Mouse (Mus musculus): ENCODE results near the gene Cd59a. TPM values are rescaled to one million over a fixed set of nuclear protein-coding genes. Genes with fewer than 3 reads are reported as not detected.

The Cd59a gene
- polyA plus RNA-seq, 1 experiment from 2014 or later, result 38.2 TPM

DNA sequence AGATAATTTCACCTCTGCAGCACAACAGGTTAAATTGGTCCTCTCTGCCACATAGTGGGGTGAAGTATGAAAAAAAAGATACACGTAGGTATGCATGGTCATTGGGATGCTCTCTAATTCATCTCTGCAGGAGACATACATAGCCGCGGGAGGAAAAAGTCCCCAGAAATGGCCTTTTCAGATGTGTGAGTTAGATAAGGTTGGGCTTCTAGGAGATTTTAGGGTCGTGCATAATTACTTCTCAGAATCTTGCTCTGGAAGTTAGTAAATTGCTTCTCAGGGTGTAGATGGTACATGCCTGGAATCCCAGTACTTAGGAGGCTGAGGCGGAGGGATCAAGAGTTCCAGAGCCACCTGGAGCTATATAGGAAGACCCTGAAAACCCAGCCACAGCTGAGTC, 28.5 kb downstream of the Cd59a start:
- no peak overlapping the region for H3K4me3 ChIP-seq (ENCODE audit: low read length)
- H3K27ac ChIP-seq (ENCODE audit: low read depth, low read length), result no peak overlapping the region
- no peaks in the 10 kb centered on the region for H3K36me3 ChIP-seq (ENCODE audit: control insufficient read depth, insufficient read depth, low read length)
- WGBS, result 73% methylated on average over 5 of the region's 5 CpGs
- H3K27me3 ChIP-seq (ENCODE audit: control insufficient read depth, insufficient read depth, low read length), result no peaks in the 10 kb centered on the region
- no peak overlapping the region for H3K4me2 ChIP-seq (replicated peaks; ENCODE audit: low read depth, low read length)
- ATAC-seq (ENCODE audit: low FRiP score, low TSS enrichment), result no peak
- H3K9ac ChIP-seq (ENCODE audit: low read depth, low read length), result no peak overlapping the region
- no peaks in the 10 kb centered on the region for H3K9me3 ChIP-seq (ENCODE audit: control insufficient read depth, low read length)
- peaks cover 5% of the 10 kb centered on the region; the same call in 1 of the 2 replicates for H3K4me1 ChIP-seq (ENCODE audit: control insufficient read depth, insufficient read depth, low read length)

DNA sequence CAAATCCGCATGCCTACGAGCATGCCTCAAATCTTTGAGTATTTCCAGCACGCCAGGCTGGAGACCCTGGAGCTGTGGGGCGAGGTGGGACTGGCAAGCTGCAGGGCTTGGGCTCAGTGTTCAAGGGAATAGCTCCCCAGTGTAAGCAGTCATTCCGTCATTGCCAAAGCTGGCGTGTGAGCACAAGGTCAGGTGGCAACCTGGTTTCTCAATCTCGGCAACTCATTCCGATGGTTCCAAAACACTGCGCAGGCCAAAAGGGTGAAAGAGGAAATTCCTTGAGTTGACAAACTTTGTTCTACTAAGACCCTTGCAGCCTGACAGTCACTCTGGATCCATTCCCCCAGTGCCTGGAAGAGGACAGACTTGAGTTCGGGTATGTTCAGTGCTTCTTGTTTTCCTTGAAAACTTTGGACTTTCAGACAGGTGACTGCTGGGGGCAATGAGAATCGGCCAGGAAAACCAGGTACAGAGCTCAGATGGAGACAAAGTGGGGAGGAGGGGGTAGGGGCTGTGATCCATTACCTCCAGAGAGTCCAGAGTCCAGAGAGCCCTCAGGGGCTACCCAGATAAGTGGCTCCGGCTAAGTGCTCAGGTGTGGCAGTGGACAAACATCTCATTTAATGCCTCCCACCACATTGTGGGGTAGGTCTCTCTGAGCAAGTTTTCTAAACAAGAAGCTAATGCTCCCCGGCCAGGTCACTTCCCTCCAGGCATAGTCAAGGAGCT, 33.4 kb downstream of the Cd59a start:
- no peaks in the 10 kb centered on the region for H3K9me3 ChIP-seq (ENCODE audit: control insufficient read depth, low read length)

DNA sequence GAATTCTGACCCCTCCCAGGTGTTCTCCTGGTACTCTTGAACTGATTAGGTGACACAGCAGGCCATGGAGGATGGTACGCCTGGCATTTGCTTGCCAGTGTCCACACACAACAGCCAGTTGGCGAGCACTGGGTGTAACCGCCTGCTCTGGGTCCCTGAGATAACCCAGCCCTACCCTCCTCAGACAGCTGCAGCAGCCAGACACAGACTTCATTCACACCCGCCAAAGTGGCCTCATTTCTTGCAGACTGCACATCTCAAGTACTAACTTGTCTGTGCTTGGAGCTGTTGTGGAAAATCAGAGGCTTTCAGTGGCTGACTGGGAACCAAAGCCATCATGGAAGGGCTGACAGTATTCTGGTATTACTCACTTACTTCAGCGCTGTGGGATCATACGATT, 34.6 kb downstream of the Cd59a start:
- H3K9ac ChIP-seq (ENCODE audit: low read depth, low read length), result no peak overlapping the region
- no peak overlapping the region for H3K4me2 ChIP-seq (replicated peaks; ENCODE audit: low read depth, low read length)
- no peak for ATAC-seq (ENCODE audit: low FRiP score, low TSS enrichment)
- no peaks in the 10 kb centered on the region for H3K9me3 ChIP-seq (ENCODE audit: control insufficient read depth, low read length)
- WGBS, result 84% methylated on average over 6 of the region's 6 CpGs
- H3K27me3 ChIP-seq (ENCODE audit: control insufficient read depth, insufficient read depth, low read length), result no peaks in the 10 kb centered on the region
- H3K4me1 ChIP-seq (ENCODE audit: control insufficient read depth, insufficient read depth, low read length), result no peaks in the 10 kb centered on the region
- H3K4me3 ChIP-seq (ENCODE audit: low read length), result no peak overlapping the region
- H3K27ac ChIP-seq (ENCODE audit: low read depth, low read length), result no peak overlapping the region
- no peaks in the 10 kb centered on the region for H3K36me3 ChIP-seq (ENCODE audit: control insufficient read depth, insufficient read depth, low read length)

More for the DNA sequence above, 33.4 kb downstream of the Cd59a start:
- Histone ChIP-seq H3K4me2 (replicated peaks; ENCODE audit: low read depth, low read length) (no peak overlapping the region), H3K4me1 (ENCODE audit: control insufficient read depth, insufficient read depth, low read length) (no peaks in the 10 kb centered on the region), H3K27me3 (ENCODE audit: control insufficient read depth, insufficient read depth, low read length) (no peaks in the 10 kb centered on the region), H3K27ac (ENCODE audit: low read depth, low read length) (no peak overlapping the region), H3K4me3 (ENCODE audit: low read length) (no peak overlapping the region), H3K9ac (ENCODE audit: low read depth, low read length) (no peak overlapping the region), H3K36me3 (ENCODE audit: control insufficient read depth, insufficient read depth, low read length) (no peaks in the 10 kb centered on the region)
- ATAC-seq (ENCODE audit: low FRiP score, low TSS enrichment), result no peak
- 87% methylated on average over 13 of the region's 13 CpGs for WGBS

- Histone ChIP-seq H3K4me3 (ENCODE audit: low read length) (no peak overlapping the region), H3K27ac (ENCODE audit: low read depth, low read length) (no peak overlapping the region), H3K4me2 (replicated peaks; ENCODE audit: low read depth, low read length) (no peak overlapping the region), H3K4me1 (ENCODE audit: control insufficient read depth, insufficient read depth, low read length) (no peaks in the 10 kb centered on the region), H3K27me3 (ENCODE audit: control insufficient read depth, insufficient read depth, low read length) (no peaks in the 10 kb centered on the region), H3K36me3 (ENCODE audit: control insufficient read depth, insufficient read depth, low read length) (no peaks in the 10 kb centered on the region), H3K9ac (ENCODE audit: low read depth, low read length) (no peak overlapping the region), H3K9me3 (ENCODE audit: control insufficient read depth, low read length) (no peaks in the 10 kb centered on the region)
- WGBS, result 59% methylated on average over 3 of the region's 3 CpGs
- ATAC-seq (ENCODE audit: low FRiP score, low TSS enrichment), result no peak
Observed at GRCm38 (mm10) chr2:104130969-104131368, 35.4 kb downstream of the Cd59a start.

DNA sequence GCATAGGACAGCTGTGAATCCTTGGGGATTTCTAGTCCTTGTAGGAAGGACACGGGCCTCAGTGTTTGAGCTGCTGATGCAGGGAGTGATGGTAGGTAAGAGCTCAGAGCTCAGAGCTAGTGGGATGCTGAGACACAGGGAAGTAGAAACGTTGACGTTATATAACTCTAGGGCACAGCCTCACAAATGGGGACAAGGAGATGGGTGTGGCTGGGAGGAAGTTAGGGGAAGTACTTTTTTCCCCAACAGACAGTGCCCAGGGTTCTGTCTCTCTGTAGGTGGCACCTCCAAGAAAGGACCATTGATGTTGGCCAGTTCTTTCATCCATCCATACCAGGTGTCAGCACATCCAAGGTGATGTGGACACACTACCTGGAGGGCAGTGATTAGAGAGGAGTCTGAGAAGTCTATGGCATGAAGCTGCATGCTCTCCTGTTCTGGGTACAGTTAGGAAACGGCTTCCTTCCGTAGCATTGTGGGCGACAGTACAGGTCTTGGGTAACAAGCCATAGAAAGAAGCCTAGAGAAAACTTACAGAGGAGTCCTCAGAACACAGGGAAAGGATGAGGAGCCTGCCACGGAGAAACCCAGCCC, 36.8 kb downstream of the Cd59a start:
- Histone ChIP-seq H3K27me3 (ENCODE audit: control insufficient read depth, insufficient read depth, low read length) (no peaks in the 10 kb centered on the region), H3K36me3 (ENCODE audit: control insufficient read depth, insufficient read depth, low read length) (no peaks in the 10 kb centered on the region), H3K4me2 (replicated peaks; ENCODE audit: low read depth, low read length) (no peak overlapping the region), H3K9me3 (ENCODE audit: control insufficient read depth, low read length) (no peaks in the 10 kb centered on the region), H3K9ac (ENCODE audit: low read depth, low read length) (no peak overlapping the region), H3K4me3 (ENCODE audit: low read length) (no peak overlapping the region), H3K4me1 (ENCODE audit: control insufficient read depth, insufficient read depth, low read length) (no peaks in the 10 kb centered on the region), H3K27ac (ENCODE audit: low read depth, low read length) (no peak overlapping the region)
- no peak for ATAC-seq (ENCODE audit: low FRiP score, low TSS enrichment)
- 73% methylated on average over 7 of the region's 7 CpGs for WGBS

DNA sequence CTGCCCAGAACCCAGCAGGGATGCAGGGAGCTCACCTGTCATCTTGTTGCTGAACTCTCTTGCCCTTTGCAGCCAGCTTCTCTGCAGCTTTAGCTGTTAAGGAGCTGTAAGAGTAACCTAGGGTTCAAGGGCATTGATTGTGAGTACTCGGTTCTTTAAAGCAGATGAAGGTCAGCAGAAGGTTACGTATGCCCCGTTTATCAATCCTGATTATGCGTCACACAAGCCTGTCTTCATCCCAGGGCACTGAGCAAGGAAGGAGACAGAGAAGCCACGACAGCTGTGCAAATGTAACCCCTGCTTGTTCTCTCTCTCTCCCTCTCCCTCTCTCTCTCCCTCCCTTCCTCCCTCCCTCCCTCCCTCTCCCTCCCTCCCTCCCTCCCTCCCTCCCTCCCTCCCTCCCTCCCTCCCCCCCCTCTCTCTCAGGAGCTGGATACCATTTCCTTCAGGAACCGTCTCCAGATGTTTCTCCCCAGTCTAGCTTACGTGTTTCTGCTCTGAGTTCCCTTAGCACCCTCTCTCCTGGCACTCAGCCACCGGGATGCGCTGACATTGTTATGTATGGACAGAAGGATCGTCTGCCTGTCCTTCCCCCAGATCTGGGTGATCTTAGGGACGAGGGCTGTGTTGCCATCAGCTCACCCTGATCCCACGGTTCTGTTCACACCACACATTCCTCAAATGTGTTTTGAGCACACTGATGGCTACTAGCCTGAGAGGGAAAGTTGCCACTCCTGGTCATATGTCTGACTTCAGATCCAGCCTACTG, 37.6 kb downstream of the Cd59a start:
- WGBS, result 30% methylated on average over 12 of the region's 12 CpGs
- Histone ChIP-seq H3K4me1 (ENCODE audit: control insufficient read depth, insufficient read depth, low read length) (no peaks in the 10 kb centered on the region), H3K9ac (ENCODE audit: low read depth, low read length) (no peak overlapping the region), H3K4me3 (ENCODE audit: low read length) (no peak overlapping the region), H3K9me3 (ENCODE audit: control insufficient read depth, low read length) (no peaks in the 10 kb centered on the region), H3K4me2 (replicated peaks; ENCODE audit: low read depth, low read length) (no peak overlapping the region), H3K36me3 (ENCODE audit: control insufficient read depth, insufficient read depth, low read length) (no peaks in the 10 kb centered on the region), H3K27me3 (ENCODE audit: control insufficient read depth, insufficient read depth, low read length) (no peaks in the 10 kb centered on the region), H3K27ac (ENCODE audit: low read depth, low read length) (no peak overlapping the region)
- no peak for ATAC-seq (ENCODE audit: low FRiP score, low TSS enrichment)

DNA sequence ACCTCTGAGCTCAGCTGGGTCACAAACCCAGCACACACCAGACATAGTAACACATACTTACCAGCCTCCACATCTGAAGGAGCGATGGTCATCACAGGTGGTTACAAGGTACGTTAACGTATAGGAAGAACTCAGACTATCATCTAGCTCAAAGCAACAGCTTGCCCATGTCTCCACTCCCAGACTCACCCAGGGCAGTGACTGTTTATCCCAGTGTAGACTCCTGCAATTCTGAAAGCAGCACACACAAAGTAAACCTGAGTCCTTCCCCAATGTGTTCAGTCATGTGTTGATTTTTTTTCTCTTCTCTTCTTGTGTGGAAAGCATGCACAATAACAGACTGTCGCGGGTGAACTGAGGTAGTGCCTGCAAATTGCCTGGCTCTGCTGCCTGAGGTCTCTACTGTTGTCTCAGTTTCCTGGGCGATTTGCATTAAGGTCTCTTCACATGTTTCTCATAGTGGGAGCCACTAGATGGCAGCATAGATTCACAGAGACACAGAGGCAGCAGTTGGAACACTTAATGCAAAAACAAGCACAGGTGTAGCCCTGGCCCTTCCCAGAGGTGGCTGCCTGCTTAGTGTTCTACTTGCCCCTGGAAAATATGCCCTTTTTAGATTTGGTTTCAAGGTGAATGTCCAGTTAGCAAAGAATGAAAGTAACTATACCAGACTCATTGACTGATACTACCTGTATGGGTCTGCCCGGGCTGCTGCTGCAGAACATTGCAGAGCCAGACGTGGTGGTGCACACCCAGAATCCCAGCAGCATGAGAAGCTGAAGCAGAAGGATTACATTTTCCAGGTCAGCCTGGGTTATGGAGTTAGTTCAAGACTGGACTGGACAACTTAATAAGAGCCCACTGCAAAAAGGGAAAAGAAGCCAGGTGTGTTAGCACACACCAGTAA, 38.8 kb downstream of the Cd59a start:
- no peaks in the 10 kb centered on the region for H3K9me3 ChIP-seq (ENCODE audit: control insufficient read depth, low read length)
- H3K4me2 ChIP-seq (replicated peaks; ENCODE audit: low read depth, low read length), result no peak overlapping the region
- H3K27me3 ChIP-seq (ENCODE audit: control insufficient read depth, insufficient read depth, low read length), result no peaks in the 10 kb centered on the region
- no peak overlapping the region for H3K9ac ChIP-seq (ENCODE audit: low read depth, low read length)
- peak; percentile 51; the same call in 1 of the 2 replicates for ATAC-seq (ENCODE audit: low FRiP score, low TSS enrichment)
- no peak overlapping the region for H3K27ac ChIP-seq (ENCODE audit: low read depth, low read length)
- H3K36me3 ChIP-seq (ENCODE audit: control insufficient read depth, insufficient read depth, low read length), result no peaks in the 10 kb centered on the region
- no peaks in the 10 kb centered on the region for H3K4me1 ChIP-seq (ENCODE audit: control insufficient read depth, insufficient read depth, low read length)
- WGBS, result 48% methylated on average over 8 of the region's 8 CpGs
- no peak overlapping the region for H3K4me3 ChIP-seq (ENCODE audit: low read length)

DNA sequence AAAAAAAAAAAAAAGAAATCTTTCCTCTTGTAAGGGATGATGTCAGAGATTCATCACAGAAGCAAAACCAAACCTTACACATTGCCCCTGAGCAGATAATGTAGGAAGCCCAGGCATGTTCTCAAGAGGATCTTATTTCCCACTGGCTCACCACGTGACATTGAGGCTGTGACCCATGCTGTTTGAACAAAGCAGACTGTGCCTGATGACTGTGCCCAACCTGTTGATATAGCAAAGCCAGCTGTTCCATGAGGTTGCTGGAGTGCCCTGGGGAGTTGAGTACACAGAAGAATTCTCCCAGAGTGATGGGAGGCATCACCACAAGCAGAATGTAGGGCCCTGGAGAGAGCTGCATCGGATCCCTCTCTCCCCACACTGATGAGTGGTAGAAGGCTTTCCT, 40.3 kb downstream of the Cd59a start:
- Histone ChIP-seq H3K4me1 (ENCODE audit: control insufficient read depth, insufficient read depth, low read length) (no peaks in the 10 kb centered on the region), H3K4me3 (ENCODE audit: low read length) (no peak overlapping the region), H3K4me2 (replicated peaks; ENCODE audit: low read depth, low read length) (no peak overlapping the region), H3K9ac (ENCODE audit: low read depth, low read length) (no peak overlapping the region), H3K27me3 (ENCODE audit: control insufficient read depth, insufficient read depth, low read length) (no peaks in the 10 kb centered on the region), H3K36me3 (ENCODE audit: control insufficient read depth, insufficient read depth, low read length) (no peaks in the 10 kb centered on the region), H3K27ac (ENCODE audit: low read depth, low read length) (no peak overlapping the region), H3K9me3 (ENCODE audit: control insufficient read depth, low read length) (no peaks in the 10 kb centered on the region)
- peak; percentile 64; the same call in 1 of the 2 replicates for ATAC-seq (ENCODE audit: low FRiP score, low TSS enrichment)
- 54% methylated on average over 2 of the region's 2 CpGs for WGBS
